Comparison of ENCODE assay signal across 8 mouse cellular contexts in the genomic region with DNA sequence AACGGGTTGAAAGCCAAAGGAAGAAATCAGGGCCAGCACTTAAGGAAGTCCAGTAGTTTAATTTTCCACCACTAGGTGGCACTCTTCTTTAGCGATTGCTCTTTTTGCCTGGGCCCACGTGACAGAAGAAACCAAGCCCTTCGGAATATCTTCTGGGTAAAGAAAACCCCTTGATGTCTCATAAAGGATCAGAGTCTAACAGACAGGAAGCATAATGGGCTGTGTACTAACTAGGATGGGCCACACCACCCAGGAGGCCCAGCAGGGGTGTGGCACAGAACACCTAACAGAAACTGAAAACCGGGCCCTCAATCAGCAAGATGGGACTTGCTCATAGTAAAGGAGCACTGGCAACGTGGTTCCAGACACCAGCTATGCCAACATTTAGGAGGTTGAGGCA. TPM values are rescaled to one million over a fixed set of nuclear protein-coding genes. Genes with fewer than 3 reads are reported as not detected.
A peak's percentile ranks its signal among the peaks of the same experiment; 100 is the strongest.
DNase-seq lines count a peak whose midpoint lies in the region; ATAC-seq and TF ChIP-seq lines count a peak whose summit lies in the region.

No protein-coding gene starts in this region.

- peak overlapping the region; percentile 53; the same call in 1 of the 2 replicates for H3K27ac ChIP-seq in heart, embryonic 13.5 days (replicated peaks)
- no peak overlapping the region for H3K27ac ChIP-seq in liver, embryonic 13.5 days
- no peak overlapping the region for H3K27ac ChIP-seq in neural tube, embryonic 11.5 days (ENCODE audit: low read depth, low read length)

- peaks cover 11% of the 10 kb centered on the region for H3K4me1 ChIP-seq in heart, embryonic 13.5 days
- H3K4me1 ChIP-seq in liver, embryonic 13.5 days (replicated peaks), result peaks cover 6% of the 10 kb centered on the region
- H3K4me1 ChIP-seq in neural tube, embryonic 11.5 days (ENCODE audit: control insufficient read depth, insufficient read depth, low read length), result no peaks in the 10 kb centered on the region

- peak overlapping the region; percentile 74; the same call in 1 of the 2 replicates for H3K9ac ChIP-seq in heart, embryonic 13.5 days
- no peak overlapping the region for H3K9ac ChIP-seq in liver, embryonic 13.5 days
- no peak overlapping the region for H3K9ac ChIP-seq in neural tube, embryonic 11.5 days (ENCODE audit: low read length)

- no peak for TF ChIP-seq CTCF in Patski (IDR thresholded peaks at IDR 0.05)

- peaks cover 80% of the 10 kb centered on the region for H3K36me3 ChIP-seq in heart, embryonic 13.5 days
- peaks cover 45% of the 10 kb centered on the region for H3K36me3 ChIP-seq in liver, embryonic 13.5 days
- peaks cover 9% of the 10 kb centered on the region for H3K36me3 ChIP-seq in neural tube, embryonic 11.5 days (ENCODE audit: control insufficient read depth, insufficient read depth, low read length)

- CTCF ChIA-PET in Patski (lab: Charles Lee), result interaction anchor here (0.7 to 1.4 kb wide), 3 partner anchors 16 to 173 kb away, joined by 3 to 6 read pairs (median 4); no protein-coding TSS in a partner anchor

- no peaks in the 10 kb centered on the region for H3K9me3 ChIP-seq in heart, embryonic 13.5 days
- no peaks in the 10 kb centered on the region for H3K9me3 ChIP-seq in liver, embryonic 13.5 days (replicated peaks)
- no peaks in the 10 kb centered on the region for H3K9me3 ChIP-seq in neural tube, embryonic 11.5 days (ENCODE audit: control insufficient read depth, low read length)

- peak; percentile 88 for DNase-seq in CD4-positive helper T cell, adult 2 months (ENCODE audit: low read depth, low spot score)
- DNase-seq in Patski (ENCODE audit: low read depth, low spot score), result peak; percentile 65
- DNase-seq in embryo, embryonic 10.5 days (ENCODE audit: low spot score), result peak; percentile 93
- DNase-seq in kidney, postnatal 10 days, result peak; percentile 67
- DNase-seq in liver, embryonic 13.5 days, result no peak
- DNase-seq in neural tube, embryonic 11.5 days (ENCODE audit: low spot score), result peak; percentile 47
- DNase-seq in thymus, postnatal 4 days, result peak; percentile 43

- WGBS in heart, embryonic 13.5 days, result 27% methylated on average over 6 of the region's 6 CpGs
- 21% methylated on average over 6 of the region's 6 CpGs for WGBS in liver, embryonic 13.5 days (ENCODE audit: insufficient replicate concordance)
- 41% methylated on average over 6 of the region's 6 CpGs for WGBS in neural tube, embryonic 11.5 days

- H3K27me3 ChIP-seq in Patski, result no peaks in the 10 kb centered on the region
- H3K27me3 ChIP-seq in heart, embryonic 13.5 days (replicated peaks), result no peaks in the 10 kb centered on the region
- H3K27me3 ChIP-seq in liver, embryonic 13.5 days, result no peaks in the 10 kb centered on the region
- H3K27me3 ChIP-seq in neural tube, embryonic 11.5 days (ENCODE audit: control insufficient read depth, insufficient read depth, low read length), result no peaks in the 10 kb centered on the region

- in situ Hi-C loops in Patski (cut with MboI; ENCODE audit: low pct_unique_long_range_greater_than_20kb), result loop anchor here (5.0 to 10.0 kb wide), 2 partner anchors 152 to 235 kb away; no protein-coding TSS in a partner anchor

- no peak overlapping the region for H3K4me3 ChIP-seq in heart, embryonic 13.5 days
- no peak overlapping the region; the same call in 1 of the 2 replicates for H3K4me3 ChIP-seq in liver, embryonic 13.5 days (replicated peaks)
- H3K4me3 ChIP-seq in neural tube, embryonic 11.5 days (ENCODE audit: low read depth, low read length), result no peak overlapping the region

- ATAC-seq in Patski, result peak; percentile 15
- no peak for ATAC-seq in heart, embryonic 13.5 days (ENCODE audit: extremely low read depth, insufficient number of reproducible peaks, low FRiP score, low TSS enrichment)
- no peak for ATAC-seq in liver, embryonic 13.5 days (ENCODE audit: low read depth)
- peak; percentile 41; the same call in 1 of the 2 replicates for ATAC-seq in neural tube, embryonic 11.5 days (ENCODE audit: insufficient read depth, low FRiP score, low TSS enrichment)

- POLR2A ChIA-PET in Patski (lab: Charles Lee), result interaction anchor here (1.9 kb wide), 1 partner anchor 34 kb away, joined by 7 read pairs; the partner anchor contains the start of gene Hk2

- peak overlapping the region; percentile 45; the same call in 1 of the 2 replicates for H3K4me2 ChIP-seq in heart, embryonic 13.5 days
- H3K4me2 ChIP-seq in liver, embryonic 13.5 days, result peak overlapping the region; percentile 29; the same call in 1 of the 2 replicates
- H3K4me2 ChIP-seq in neural tube, embryonic 11.5 days (ENCODE audit: low read depth), result no peak overlapping the region

RNA-seq across cellular contexts. Expression of gene Hk2, which starts 34.0 kb away (rescaled TPM):
- 75.3 TPM for polyA plus RNA-seq in Patski (2021)
- 28.9 and 36.2 TPM in 2 replicates for polyA plus RNA-seq in heart, embryonic 13.5 days (2015; fragmentation: Nextera tagmentation; extraction: Ambion mirVana)
- polyA plus RNA-seq in liver, embryonic 13.5 days (2015; fragmentation: Nextera tagmentation; extraction: Ambion mirVana), result 6.0 and 6.7 TPM in 2 replicates
- polyA plus RNA-seq in neural tube, embryonic 11.5 days (2014; fragmentation: Nextera tagmentation; extraction: Ambion mirVana), result 15.6 and 19.3 TPM in 2 replicates

RNA-seq across cellular contexts. Expression of gene Pole4, which starts 35.1 kb away (rescaled TPM):
- 64.1 TPM for polyA plus RNA-seq in Patski (2021)
- 82.5 and 97.5 TPM in 2 replicates for polyA plus RNA-seq in heart, embryonic 13.5 days (2015; fragmentation: Nextera tagmentation; extraction: Ambion mirVana)
- polyA plus RNA-seq in liver, embryonic 13.5 days (2015; fragmentation: Nextera tagmentation; extraction: Ambion mirVana), result 65.7 and 74.9 TPM in 2 replicates
- 102 and 104 TPM in 2 replicates for polyA plus RNA-seq in neural tube, embryonic 11.5 days (2014; fragmentation: Nextera tagmentation; extraction: Ambion mirVana)

Comparison
In these comparisons a context has a peak if more than half of its experiments do, and no peak if none do; other contexts are left out.
1. ATAC-seq: peak in Patski (single experiment) and neural tube, embryonic 11.5 days (single experiment); none in heart, embryonic 13.5 days (single experiment) and liver, embryonic 13.5 days (single experiment).